Mouse (Mus musculus): ENCODE measurements around the gene Hhipl2.
"Not testable (repeated sequence)": the region's sequence is repeated elsewhere in the genome, so short reads cannot be mapped to it uniquely, and the experiment has no call there.

DNA sequence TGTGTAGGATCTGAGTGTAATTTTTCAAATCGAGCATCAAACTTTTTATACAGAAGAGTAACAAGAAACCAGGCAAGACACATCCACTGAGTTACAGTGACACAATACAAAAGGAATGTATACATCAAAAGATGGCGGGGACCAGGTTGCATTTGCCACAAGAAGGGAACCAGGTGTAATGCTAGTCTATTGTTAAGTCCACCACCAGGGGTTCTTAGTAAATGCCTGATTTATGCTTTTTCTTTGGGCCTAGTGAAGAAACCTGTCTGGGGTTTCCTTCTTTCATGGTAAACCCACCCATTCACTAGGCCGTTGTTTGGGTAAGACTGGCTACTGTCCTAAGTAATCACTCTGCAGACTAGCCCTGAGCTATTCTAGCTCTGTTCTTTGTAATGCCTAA is 38.6 kb upstream of the Hhipl2 start:
- TF ChIP-seq POLR2A (IDR thresholded peaks at IDR 0.05; ENCODE audit: control insufficient read depth, low read depth, low read length); CTCF (IDR thresholded peaks at IDR 0.05; ENCODE audit: control insufficient read depth, insufficient read depth, insufficient replicate concordance, low read depth, low read length): not testable (repeated sequence)

Measured in testis, adult 2 months (tissue).